Mouse (Mus musculus) midbrain, embryonic 13.5 days (tissue): ENCODE results near the gene Hsd11b1. TPM values are rescaled to one million over a fixed set of nuclear protein-coding genes. Genes with fewer than 3 reads are reported as not detected.

Experiments
- ATAC-seq: fragments of 200-750 bp; cut with Nextera tagmentation; 2 replicates; pipeline ENCODE4 v1.8.0; 2017; ENCODE audit warnings: mild to moderate bottlenecking, moderate TSS enrichment, moderate library complexity
- H3K27ac ChIP-seq: fragments of 300-500 bp; sonication (generic); 2 replicates; pipeline ENCODE4 v1.5.1; 2015; ENCODE audit warnings: inconsistent platforms, mild to moderate bottlenecking, moderate library complexity
- H3K27me3 ChIP-seq: fragments of 300-500 bp; sonication (generic); 2 replicates; pipeline ENCODE4 v1.6.1; 2015; ENCODE audit warnings: mild to moderate bottlenecking, inconsistent platforms
- H3K36me3 ChIP-seq: fragments of 300-500 bp; sonication (generic); 2 replicates; pipeline ENCODE4 v1.6.1; 2015; ENCODE audit warnings: mild to moderate bottlenecking, inconsistent platforms
- H3K4me1 ChIP-seq: fragments of 300-500 bp; sonication (generic); replicated peaks from 2 replicates; pipeline ENCODE4 v1.6.1; 2015; ENCODE audit warnings: inconsistent platforms
- H3K4me2 ChIP-seq: fragments of 300-500 bp; sonication (generic); replicated peaks from 2 replicates; pipeline ENCODE4 v1.6.1; 2015; ENCODE audit warnings: moderate library complexity, mild to moderate bottlenecking, inconsistent platforms
- H3K4me3 ChIP-seq: fragments of 300-500 bp; sonication (generic); replicated peaks from 2 replicates; pipeline ENCODE4 v1.5.1; 2015; ENCODE audit warnings: mild to moderate bottlenecking, inconsistent platforms
- H3K9ac ChIP-seq: fragments of 300-500 bp; sonication (generic); replicated peaks from 2 replicates; pipeline ENCODE4 v1.6.1; 2015; ENCODE audit warnings: mild to moderate bottlenecking, inconsistent platforms
- H3K9me3 ChIP-seq: fragments of 300-500 bp; sonication (generic); 2 replicates; pipeline ENCODE4 v1.6.1; 2016; ENCODE audit warnings: mild to moderate bottlenecking, inconsistent platforms
- WGBS: fragments of 180-500 bp; shearing (Covaris S2); methylation state at CpG from one replicate; pipeline ENCODE4 v1.1.7; 2015; 5-methylcytosine and 5-hydroxymethylcytosine counted together
- polyA plus RNA-seq: library from polyadenylated mRNA; unstranded; fragments of >200 nt; fragmentation: Nextera tagmentation; extraction: Ambion mirVana; gene quantifications from 2 replicates; pipeline ENCODE4 v1.2.1, GENCODE M21; 2015

The Hsd11b1 gene
- polyA plus RNA-seq, 1 experiment from 2014 or later, result not detected

DNA sequence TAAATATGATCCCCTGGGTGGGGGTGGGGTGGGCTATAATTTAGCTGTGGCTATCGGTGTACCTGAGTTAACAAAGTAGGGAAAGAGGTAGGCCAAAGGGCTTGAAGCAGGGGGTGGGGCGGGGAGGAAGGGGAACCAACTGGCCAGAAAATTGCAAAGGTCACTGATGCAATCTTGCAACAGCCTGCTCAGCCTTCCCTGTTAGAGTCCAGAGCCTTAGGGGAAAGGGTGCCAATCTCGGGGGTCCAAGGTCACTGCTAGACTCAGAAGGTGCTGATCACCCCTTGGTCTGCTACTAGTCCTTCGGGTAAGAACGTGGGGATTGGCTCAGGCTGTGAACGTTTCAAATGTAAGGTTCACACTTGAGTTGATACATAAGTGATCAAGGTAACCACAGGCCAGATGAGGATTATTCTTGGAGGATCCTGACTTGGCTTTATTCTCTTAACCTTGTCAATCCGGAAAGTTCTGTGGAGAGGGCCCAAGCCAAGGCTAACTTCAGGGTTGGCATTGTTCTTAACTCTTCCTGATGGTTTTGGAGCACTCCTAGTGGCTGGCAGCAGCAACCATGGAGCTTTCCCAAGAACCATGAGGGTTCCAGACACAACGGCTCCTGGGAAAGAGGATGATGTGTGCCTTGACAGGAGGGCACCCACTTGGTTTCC is 10.7 kb upstream of the Hsd11b1 start:
- H3K4me3 ChIP-seq, result no peak overlapping the region
- H3K9me3 ChIP-seq, result no peaks in the 10 kb centered on the region
- no peaks in the 10 kb centered on the region for H3K36me3 ChIP-seq
- H3K9ac ChIP-seq, result no peak overlapping the region
- no peak overlapping the region for H3K4me2 ChIP-seq
- H3K4me1 ChIP-seq, result peaks cover 19% of the 10 kb centered on the region
- H3K27me3 ChIP-seq, result no peaks in the 10 kb centered on the region
- no peak overlapping the region for H3K27ac ChIP-seq
- 82% methylated on average over 8 of the region's 8 CpGs for WGBS
- no peak for ATAC-seq

DNA sequence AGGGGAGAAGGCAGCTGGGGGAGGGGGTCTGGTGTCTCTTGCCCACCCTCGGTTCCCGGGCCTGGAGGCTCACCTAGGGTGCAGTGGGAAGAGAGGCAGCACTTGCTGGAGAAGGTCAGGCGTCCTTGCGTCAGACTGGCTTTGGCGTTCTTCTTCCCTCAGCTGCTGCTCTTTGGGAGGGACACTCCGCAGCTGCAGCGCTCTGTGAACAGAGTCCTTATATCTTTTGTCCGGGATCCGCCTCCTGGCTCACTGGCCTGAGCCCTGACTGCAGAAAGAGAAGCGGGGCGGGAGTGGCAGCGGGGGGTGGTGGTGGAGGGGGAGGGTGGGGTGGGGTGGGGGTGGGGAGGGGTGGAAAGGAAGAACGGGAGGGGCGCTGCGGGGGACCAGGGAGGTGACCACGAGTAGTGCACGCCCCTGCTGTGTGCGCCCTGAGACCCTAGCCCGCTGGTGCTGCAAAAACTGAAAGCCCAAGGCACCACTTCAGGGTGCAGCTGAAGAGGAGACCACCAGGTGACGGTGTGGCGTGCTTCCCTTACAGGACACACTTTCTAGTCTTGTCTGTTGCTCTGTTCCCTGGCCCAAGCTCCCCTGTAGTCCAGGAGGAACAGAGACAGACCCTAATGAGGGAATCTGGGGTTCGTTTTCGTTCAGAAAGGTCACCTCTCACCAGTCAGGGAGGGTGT is 9.2 kb upstream of the Hsd11b1 start, which contains the start of gene G0s2:
Gene G0s2 (minus strand): TSS at position 302 of the 686 bp plus-strand sequence.
- Histone ChIP-seq H3K9me3 (no peaks in the 10 kb centered on the region), H3K4me3 (peak within 1 kb of the TSS; percentile 39), H3K27me3 (no peaks in the 10 kb centered on the region), H3K27ac (peak within 1 kb of the TSS; percentile 74), H3K36me3 (no peaks in the 10 kb centered on the region), H3K4me1 (peaks cover 19% of the 10 kb centered on the region), H3K4me2 (peak within 1 kb of the TSS; percentile 63), H3K9ac (peak within 1 kb of the TSS; percentile 58)
- 1% methylated on average over 20 of the region's 23 CpGs for WGBS
- peak; percentile 91 for ATAC-seq

DNA sequence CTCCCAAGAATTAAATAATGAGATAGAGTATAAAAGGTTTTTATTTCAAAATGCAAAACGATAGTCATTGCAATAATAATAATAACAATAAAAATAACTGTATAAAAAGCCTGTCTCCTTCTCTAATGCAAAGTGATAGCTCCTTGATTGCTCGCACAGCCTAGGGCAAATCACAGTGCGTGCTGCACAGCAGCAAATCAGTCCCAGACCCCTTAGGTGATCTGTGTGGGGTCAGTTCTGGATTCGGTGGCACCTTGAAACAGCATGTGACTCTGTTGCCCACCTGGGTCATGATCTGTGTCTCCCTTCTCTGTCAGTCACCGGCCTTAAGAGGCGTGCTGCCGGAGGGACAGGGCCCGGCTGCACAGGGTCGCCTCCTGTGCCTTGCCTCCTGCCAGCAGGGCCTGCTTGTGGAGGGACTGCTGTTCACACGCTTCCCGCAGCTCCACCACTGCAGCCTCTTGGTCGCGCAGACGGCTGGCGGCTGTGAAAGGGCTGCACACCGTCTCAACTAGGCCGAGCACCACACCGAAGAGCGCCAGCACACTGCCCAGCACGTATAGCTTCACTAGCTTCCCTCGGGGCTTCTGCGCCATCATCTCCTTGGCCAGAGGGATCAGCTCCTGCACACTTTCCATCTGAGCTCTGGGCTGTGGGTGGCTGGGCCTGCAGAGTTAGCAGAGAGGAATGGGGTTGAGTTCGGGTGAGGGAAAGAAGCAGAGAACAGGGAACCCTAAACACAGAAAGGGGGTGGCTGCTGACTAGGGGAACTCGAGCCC is 8.5 kb upstream of the Hsd11b1 start:
- Histone ChIP-seq H3K4me2 (peak overlapping the region; percentile 63), H3K4me1 (peaks cover 19% of the 10 kb centered on the region), H3K4me3 (peak overlapping the region; percentile 39), H3K27me3 (no peaks in the 10 kb centered on the region), H3K36me3 (no peaks in the 10 kb centered on the region), H3K9me3 (no peaks in the 10 kb centered on the region), H3K27ac (peak overlapping the region; percentile 74), H3K9ac (peak overlapping the region; percentile 58)
- peak; percentile 80 for ATAC-seq
- WGBS, result 9% methylated on average over 24 of the region's 24 CpGs

DNA sequence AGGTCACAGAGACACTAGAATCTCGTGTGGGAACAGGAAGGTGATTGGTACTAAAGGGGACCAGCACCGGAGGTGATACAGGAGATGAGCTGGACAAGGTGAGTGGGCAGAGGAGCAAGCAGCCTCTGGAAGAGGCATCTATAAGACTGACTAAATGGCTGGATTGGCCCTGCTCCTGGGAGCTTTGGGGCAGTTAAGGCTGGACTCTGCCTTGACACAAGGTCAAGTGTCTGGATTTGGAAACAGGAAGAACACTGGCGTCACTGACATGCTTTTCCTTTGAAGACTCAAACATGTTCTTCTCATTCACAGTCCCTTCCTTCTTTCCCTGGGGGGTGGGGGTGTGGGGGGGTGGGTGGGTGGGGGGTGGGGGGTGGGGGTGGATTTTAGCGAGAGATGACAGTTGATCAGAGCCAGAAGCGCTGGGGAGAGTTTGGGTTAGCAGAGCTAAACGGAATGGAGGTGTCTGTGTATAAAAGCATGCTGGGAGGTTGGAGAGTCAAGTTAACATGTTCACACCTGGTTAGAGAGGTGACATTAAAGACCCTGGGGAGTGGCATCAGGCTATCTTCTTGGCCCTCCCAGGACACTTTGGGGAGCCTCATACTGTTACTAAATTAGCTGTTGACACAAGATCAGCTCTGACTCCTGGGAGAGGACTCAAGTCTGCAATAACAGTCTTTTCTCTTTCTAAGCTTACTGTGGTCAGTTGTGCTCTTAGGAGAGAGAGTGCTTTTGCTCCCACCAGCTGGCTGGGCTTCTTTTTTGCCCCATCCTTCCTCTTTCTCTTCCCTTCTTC is 7.3 kb upstream of the Hsd11b1 start:
- H3K9ac ChIP-seq, result no peak overlapping the region
- H3K27me3 ChIP-seq, result no peaks in the 10 kb centered on the region
- H3K4me2 ChIP-seq, result peak overlapping the region; percentile 63; the same call in 1 of the 2 replicates
- no peak for ATAC-seq
- H3K27ac ChIP-seq, result no peak overlapping the region
- H3K9me3 ChIP-seq, result no peaks in the 10 kb centered on the region
- 74% methylated on average over 6 of the region's 6 CpGs for WGBS
- H3K4me3 ChIP-seq, result no peak overlapping the region
- H3K4me1 ChIP-seq, result peaks cover 19% of the 10 kb centered on the region
- H3K36me3 ChIP-seq, result no peaks in the 10 kb centered on the region

DNA sequence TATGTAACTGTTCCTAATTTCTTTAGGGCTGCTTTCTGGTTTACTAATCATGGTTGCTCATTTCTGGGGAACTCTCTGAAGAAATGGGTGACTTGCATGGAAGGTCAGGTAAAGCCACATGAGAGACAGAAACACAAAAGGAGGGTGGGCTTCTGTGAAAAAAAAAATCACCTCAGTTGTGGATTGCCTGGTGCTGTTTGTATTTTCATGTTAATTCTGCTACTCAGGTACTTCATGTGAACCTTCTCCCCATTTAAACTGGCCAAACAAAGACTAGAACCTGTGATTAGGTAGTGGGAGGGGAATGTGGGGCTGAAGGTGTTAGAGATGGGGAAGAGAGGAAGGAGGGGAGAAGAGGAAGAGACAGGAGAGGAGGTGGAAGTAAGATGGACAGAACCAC is 1.9 kb upstream of the Hsd11b1 start:
- Histone ChIP-seq H3K4me2 (no peak overlapping the region), H3K9ac (no peak overlapping the region), H3K27me3 (no peaks in the 10 kb centered on the region), H3K36me3 (no peaks in the 10 kb centered on the region), H3K4me1 (no peaks in the 10 kb centered on the region), H3K4me3 (no peak overlapping the region), H3K27ac (no peak overlapping the region), H3K9me3 (no peaks in the 10 kb centered on the region)
- ATAC-seq, result no peak

DNA sequence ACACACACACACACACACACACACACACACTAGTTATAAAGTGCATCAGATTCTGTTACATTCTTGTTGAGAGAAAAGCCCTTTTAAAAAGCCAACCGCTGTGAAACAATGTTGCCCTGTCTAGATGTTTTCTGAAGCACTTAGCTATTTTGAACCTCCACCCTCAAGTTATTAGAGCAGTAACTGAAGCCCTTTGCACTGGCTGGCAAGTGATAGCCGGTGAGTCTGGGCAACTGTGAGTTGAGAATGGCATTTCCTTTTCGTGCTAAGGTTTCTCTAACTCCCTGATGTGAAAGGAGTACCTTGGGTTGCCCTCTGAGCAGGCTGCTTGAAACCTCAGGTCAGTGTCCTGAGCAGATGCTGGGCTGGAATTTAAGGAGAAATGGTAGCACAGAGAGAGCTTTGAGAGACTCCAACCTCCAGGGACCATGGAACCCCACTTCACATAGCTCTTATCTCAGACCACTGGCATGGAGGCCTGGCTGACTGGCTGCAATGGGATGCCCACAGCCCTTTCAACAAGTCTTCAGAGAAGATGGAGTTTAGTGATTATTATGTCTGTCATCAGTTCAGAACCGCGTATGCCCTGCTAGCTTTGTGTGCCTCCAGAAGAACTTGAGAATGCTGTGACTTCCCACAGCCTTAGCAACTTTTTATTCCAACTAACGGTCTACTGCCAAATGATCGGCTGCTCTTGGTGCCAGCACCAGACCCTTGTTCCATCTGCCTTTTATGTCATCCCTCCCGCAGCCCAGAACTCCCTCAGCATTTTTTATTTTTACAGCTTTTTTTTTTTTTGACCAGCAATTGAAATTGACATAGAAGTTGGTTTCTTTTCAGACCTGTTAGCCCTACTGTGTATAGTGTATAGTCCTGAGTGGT is 608 bp downstream of the Hsd11b1 start:
- no peak overlapping the region for H3K27ac ChIP-seq
- H3K9ac ChIP-seq, result no peak overlapping the region
- WGBS, result 85% methylated on average over 8 of the region's 8 CpGs
- no peaks in the 10 kb centered on the region for H3K9me3 ChIP-seq
- H3K27me3 ChIP-seq, result no peaks in the 10 kb centered on the region
- H3K4me2 ChIP-seq, result no peak overlapping the region
- no peak overlapping the region for H3K4me3 ChIP-seq
- no peak for ATAC-seq
- no peaks in the 10 kb centered on the region for H3K4me1 ChIP-seq
- H3K36me3 ChIP-seq, result no peaks in the 10 kb centered on the region

DNA sequence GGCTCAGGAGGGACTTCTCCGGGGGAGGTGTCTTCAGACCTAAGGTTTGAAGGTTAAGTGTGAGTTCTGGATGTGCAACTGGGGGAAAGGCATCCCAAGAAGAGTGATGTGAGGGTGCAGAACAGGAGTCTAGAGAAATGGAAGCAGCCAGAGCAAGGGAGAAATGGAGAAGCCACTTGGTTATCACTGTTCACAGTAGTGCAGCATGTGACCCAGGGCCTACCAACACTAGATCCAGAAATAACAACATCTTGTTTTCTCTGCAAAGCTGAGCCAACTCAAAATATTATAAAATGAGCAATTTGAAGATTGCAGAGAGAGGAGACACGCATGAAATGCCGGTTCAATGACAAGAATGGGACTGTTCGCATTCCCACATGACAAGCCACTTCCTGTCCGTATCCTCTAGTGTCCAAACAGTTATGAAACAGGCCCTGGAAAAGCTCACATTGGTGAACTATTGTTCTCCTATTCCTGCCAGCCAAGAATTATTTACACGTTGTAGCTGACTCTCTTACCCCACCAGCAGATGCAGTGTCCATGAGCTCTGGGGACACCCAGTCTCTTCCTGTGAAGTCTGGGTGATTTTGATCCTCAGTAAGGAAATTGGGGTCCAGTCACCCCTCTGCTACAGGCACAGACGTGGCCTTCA is 1.9 kb downstream of the Hsd11b1 start:
- no peak for ATAC-seq
- WGBS, result 80% methylated on average over 7 of the region's 7 CpGs

DNA sequence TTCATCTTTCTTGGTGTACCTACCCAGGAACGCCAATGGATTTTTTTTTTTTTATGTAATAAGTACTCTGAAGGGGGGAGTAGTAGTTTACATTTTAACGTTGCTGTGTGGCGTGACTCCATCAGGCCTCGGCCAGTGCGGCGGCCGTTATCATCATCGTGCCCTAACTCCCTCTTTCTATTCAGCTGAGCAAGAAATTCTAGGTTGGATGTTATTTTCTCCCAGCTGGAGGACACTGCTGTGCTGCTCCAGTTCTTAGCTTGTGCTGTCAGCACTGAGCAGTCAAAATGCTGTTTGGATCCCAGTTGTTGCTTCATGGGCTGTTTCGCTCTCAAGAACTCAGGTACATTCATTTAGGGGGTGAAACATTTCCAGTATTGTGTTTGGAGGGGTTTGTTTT is 4.3 kb downstream of the Hsd11b1 start:
- no peak overlapping the region for H3K27ac ChIP-seq
- no peak overlapping the region for H3K4me3 ChIP-seq
- no peaks in the 10 kb centered on the region for H3K9me3 ChIP-seq
- WGBS, result 90% methylated on average over 9 of the region's 9 CpGs
- H3K36me3 ChIP-seq, result no peaks in the 10 kb centered on the region
- no peak overlapping the region for H3K9ac ChIP-seq
- ATAC-seq, result no peak
- no peaks in the 10 kb centered on the region for H3K27me3 ChIP-seq
- no peaks in the 10 kb centered on the region for H3K4me1 ChIP-seq
- H3K4me2 ChIP-seq, result no peak overlapping the region

More for the DNA sequence above, 1.9 kb downstream of the Hsd11b1 start:
- Histone ChIP-seq H3K9ac (no peak overlapping the region), H3K4me1 (no peaks in the 10 kb centered on the region), H3K36me3 (no peaks in the 10 kb centered on the region), H3K4me2 (no peak overlapping the region), H3K9me3 (no peaks in the 10 kb centered on the region), H3K4me3 (no peak overlapping the region), H3K27ac (no peak overlapping the region), H3K27me3 (no peaks in the 10 kb centered on the region)

DNA sequence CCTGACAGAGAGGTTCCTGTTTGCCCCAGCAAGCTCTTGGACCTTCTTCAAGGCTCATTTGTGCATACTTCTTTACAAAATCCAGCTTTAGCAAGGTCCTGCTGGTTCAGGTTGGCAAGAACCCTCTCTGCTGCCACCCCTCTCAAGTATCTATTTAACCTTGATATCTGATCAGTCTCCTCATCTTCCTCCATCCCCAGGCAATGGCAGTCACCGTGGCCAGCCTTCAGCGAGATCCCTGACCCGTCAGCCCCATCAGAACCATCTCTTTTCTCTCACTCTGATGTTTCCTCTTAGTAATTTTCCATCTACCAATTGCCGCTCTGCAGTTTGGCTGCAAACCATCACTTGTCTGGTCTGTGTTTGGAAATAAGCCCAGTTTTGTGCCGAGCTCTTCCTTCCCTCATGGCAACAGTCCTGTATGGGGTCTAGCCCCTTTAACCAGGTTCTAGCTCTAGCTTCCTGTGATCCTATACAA is 7.2 kb downstream of the Hsd11b1 start:
- Histone ChIP-seq H3K27me3 (no peaks in the 10 kb centered on the region), H3K36me3 (no peaks in the 10 kb centered on the region), H3K27ac (no peak overlapping the region), H3K9ac (no peak overlapping the region), H3K4me3 (no peak overlapping the region), H3K4me1 (no peaks in the 10 kb centered on the region), H3K4me2 (no peak overlapping the region), H3K9me3 (no peaks in the 10 kb centered on the region)
- WGBS, result 78% methylated on average over 5 of the region's 5 CpGs
- ATAC-seq, result no peak

DNA sequence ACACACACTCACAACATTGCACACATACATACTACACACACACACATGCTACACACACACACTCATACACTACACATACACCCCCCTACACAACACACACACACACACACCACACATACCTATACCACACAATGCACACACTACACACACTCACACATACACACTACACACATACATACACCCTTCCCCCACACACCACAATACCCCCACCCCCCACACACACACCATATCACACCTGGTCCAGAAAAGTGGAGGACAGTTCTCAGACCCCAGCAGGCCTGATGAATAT is 7.6 kb downstream of the Hsd11b1 start:
- peak; percentile 65; the same call in 1 of the 2 replicates for ATAC-seq
- no peak overlapping the region for H3K27ac ChIP-seq

More for the DNA sequence above, 7.6 kb downstream of the Hsd11b1 start:
- H3K4me3 ChIP-seq, result no peak overlapping the region
- no peaks in the 10 kb centered on the region for H3K4me1 ChIP-seq
- no peaks in the 10 kb centered on the region for H3K9me3 ChIP-seq
- no peak overlapping the region for H3K4me2 ChIP-seq
- H3K36me3 ChIP-seq, result no peaks in the 10 kb centered on the region
- no peak overlapping the region for H3K9ac ChIP-seq
- H3K27me3 ChIP-seq, result no peaks in the 10 kb centered on the region
